Mouse (Mus musculus) embryonic facial prominence, embryonic 15.5 days (tissue): Measurements from ENCODE around the gene Sipa1l3. TPM values are rescaled to one million over a fixed set of nuclear protein-coding genes. Genes with fewer than 3 reads are reported as not detected.
A peak's percentile ranks its signal among the peaks of the same experiment; 100 is the strongest.

ENCODE experiments used
- ATAC-seq: fragments of 200-750 bp; cut with Nextera tagmentation; 2 replicates; pipeline ENCODE4 v1.8.0; 2017; ENCODE audit warnings: low read depth, moderate TSS enrichment; ENCODE audit not compliant: insufficient number of reproducible peaks, low FRiP score, low TSS enrichment
- H3K27ac ChIP-seq: fragments of 300-500 bp; sonication (generic); replicated peaks from 2 replicates; pipeline ENCODE4 v1.5.1; 2015; ENCODE audit warnings: mild to moderate bottlenecking, inconsistent platforms
- H3K27me3 ChIP-seq: fragments of 300-500 bp; sonication (generic); 2 replicates; pipeline ENCODE4 v1.6.1; 2015; ENCODE audit warnings: inconsistent platforms
- H3K36me3 ChIP-seq: fragments of 300-500 bp; sonication (generic); 2 replicates; pipeline ENCODE4 v1.6.1; 2015; ENCODE audit warnings: mild to moderate bottlenecking, inconsistent platforms
- H3K4me1 ChIP-seq: fragments of 300-500 bp; sonication (generic); 2 replicates; pipeline ENCODE4 v1.6.1; 2015; ENCODE audit warnings: inconsistent platforms
- H3K4me2 ChIP-seq: fragments of 300-500 bp; sonication (generic); replicated peaks from 2 replicates; pipeline ENCODE4 v1.6.1; 2015; ENCODE audit warnings: mild to moderate bottlenecking, inconsistent platforms
- H3K4me3 ChIP-seq: fragments of 300-500 bp; sonication (generic); replicated peaks from 2 replicates; pipeline ENCODE4 v1.5.1; 2015; ENCODE audit warnings: mild to moderate bottlenecking, inconsistent platforms
- H3K9ac ChIP-seq: fragments of 300-500 bp; sonication (generic); 2 replicates; pipeline ENCODE4 v1.6.1; 2015; ENCODE audit warnings: inconsistent platforms
- H3K9me3 ChIP-seq: fragments of 300-500 bp; sonication (generic); replicated peaks from 2 replicates; pipeline ENCODE4 v1.6.1; 2016; ENCODE audit warnings: inconsistent platforms
- WGBS: fragments of 180-500 bp; shearing (Covaris S2); methylation state at CpG from one replicate; pipeline ENCODE4 v1.1.7; 2015; 5-methylcytosine and 5-hydroxymethylcytosine counted together
- polyA plus RNA-seq: library from polyadenylated mRNA; unstranded; fragments of >200 nt; fragmentation: Nextera tagmentation; extraction: Ambion mirVana; gene quantifications from 2 replicates; pipeline ENCODE4 v1.2.1, GENCODE M21; 2015

Sipa1l3 gene
- polyA plus RNA-seq, 1 experiment from 2014 or later = 21.6 TPM

DNA sequence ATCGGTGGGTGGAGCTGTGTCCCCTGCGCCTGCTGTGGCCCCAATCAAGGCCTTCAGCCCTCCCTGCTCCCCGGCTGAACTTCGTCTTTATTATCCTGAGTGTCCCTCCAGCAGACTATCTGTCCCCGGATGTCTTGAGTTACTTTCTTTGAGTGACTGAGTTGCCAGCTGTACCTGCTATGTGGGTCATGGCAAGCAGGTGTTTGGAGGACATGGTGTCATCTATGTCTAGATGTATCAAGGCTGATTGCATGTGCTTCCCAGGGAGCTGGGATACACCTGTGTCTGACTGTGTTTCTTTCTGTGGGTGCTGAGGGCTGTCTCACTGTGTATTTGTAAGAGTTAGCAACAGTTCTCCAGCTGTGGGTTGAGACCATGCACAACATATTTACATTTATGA is 208.7 kb downstream of the Sipa1l3 start:
- H3K4me2 ChIP-seq = peak overlapping the region; percentile 95
- no peaks in the 10 kb centered on the region for H3K9me3 ChIP-seq
- WGBS = 10% methylated on average over 5 of the region's 5 CpGs
- H3K9ac ChIP-seq = peak overlapping the region; percentile 57; the same call in 1 of the 2 replicates
- H3K4me3 ChIP-seq = peak overlapping the region; percentile 50
- 0 out of 2 replicates have a peak overlapping the region, but pooled peaks have one; percentile 65 for H3K27ac ChIP-seq
- 0 out of 2 replicates have a peak, but pooled peaks cover 3% of the 10 kb centered on the region for H3K36me3 ChIP-seq
- peaks cover 6% of the 10 kb centered on the region; the same call in 1 of the 2 replicates for H3K27me3 ChIP-seq
- ATAC-seq = no peak
- peaks cover 70% of the 10 kb centered on the region for H3K4me1 ChIP-seq

DNA sequence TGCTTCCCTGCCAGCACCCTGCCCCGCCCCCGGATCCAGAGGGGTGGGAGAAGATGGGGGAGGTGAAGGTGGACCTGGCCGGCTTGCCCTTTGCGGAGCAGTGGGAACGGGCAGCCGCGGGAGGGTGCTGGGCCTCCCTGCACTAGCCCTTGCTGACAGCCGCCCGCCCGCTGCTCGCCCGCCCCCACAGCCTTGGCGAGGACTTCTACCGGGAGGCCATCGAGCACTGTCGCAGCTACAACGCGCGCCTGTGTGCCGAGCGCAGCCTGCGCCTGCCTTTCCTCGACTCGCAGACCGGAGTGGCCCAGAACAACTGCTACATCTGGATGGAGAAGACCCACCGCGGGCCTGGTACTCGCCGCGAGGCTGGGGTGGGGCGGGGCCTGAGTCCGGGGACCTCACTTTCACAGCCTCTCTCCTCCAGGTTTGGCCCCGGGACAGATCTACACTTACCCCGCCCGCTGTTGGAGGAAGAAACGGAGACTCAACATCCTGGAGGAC is 209.2 kb downstream of the Sipa1l3 start:
- H3K36me3 ChIP-seq = 0 out of 2 replicates have a peak, but pooled peaks cover 3% of the 10 kb centered on the region
- under 1% methylated on average over 36 of the region's 36 CpGs for WGBS
- H3K27ac ChIP-seq = peak overlapping the region; percentile 65; the same call in 1 of the 2 replicates
- peak overlapping the region; percentile 57 for H3K9ac ChIP-seq
- H3K9me3 ChIP-seq = no peaks in the 10 kb centered on the region
- H3K4me1 ChIP-seq = peaks cover 71% of the 10 kb centered on the region
- H3K4me2 ChIP-seq = peak overlapping the region; percentile 95
- peak overlapping the region; percentile 50 for H3K4me3 ChIP-seq
- ATAC-seq = no peak
- H3K27me3 ChIP-seq = peaks cover 6% of the 10 kb centered on the region; the same call in 1 of the 2 replicates

DNA sequence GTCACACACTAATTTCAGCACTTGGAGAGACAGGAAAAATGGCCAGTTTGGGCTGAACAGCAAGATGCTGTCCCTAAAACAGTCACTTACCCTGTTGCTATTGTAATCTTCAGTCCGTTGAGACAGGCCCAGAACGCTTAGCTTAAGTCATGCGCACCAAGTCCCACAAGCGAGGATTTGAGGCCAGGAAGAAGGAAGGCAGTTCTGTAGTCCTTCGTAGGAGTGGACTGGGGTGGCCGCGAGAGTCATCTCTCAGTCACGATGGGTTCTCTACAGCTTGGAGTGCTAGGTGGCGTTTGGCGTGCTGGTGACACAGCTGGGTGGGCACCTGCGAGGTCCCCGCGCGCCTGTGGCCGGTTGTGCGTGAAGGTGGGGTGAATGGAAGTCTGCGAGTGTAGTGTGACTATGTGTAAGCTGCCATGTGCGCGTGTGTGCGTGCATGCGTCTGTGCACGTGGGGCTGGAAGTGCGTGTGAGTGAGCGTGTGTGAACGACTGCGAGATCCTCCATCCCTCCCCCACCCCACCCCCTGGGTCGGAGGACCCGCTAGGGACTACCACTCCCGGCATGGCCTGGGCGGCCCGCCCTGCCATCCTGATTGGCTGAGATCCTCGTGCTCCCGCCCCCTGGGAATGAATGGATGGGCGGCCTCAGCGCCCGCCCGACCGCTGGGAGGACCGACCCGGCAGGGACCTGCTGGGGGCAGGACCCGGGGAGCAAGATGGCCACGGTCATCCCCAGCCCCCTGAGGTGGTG is 210.9 kb downstream of the Sipa1l3 start:
- Histone ChIP-seq H3K27me3 (peaks cover 6% of the 10 kb centered on the region; the same call in 1 of the 2 replicates), H3K9me3 (no peaks in the 10 kb centered on the region), H3K27ac (no peak overlapping the region), H3K9ac (peak overlapping the region; percentile 44), H3K4me1 (peaks cover 66% of the 10 kb centered on the region), H3K36me3 (0 out of 2 replicates have a peak, but pooled peaks cover 3% of the 10 kb centered on the region), H3K4me2 (peak overlapping the region; percentile 95), H3K4me3 (peak overlapping the region; percentile 70)
- WGBS = 2% methylated on average over 42 of the region's 42 CpGs
- peak; percentile 83 for ATAC-seq

DNA sequence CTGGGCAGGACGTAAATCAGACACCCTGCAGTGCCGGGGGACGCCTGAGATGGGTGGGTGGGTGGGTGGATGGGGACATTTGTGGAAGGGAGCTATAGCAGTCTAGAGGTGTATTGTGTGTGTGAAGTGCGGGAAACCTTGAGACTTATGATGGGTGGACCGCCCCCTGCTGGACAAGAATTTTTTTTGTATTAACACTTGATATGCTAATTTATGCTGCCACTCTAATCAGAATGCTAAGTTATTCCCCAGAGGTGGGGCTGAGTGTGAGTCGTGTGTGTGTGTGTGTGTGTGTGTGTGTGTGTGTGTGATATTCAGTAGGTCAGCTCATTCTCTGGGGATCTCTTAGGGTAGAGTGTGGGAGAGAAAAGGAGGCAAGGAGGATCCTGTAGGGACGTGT is 211.8 kb downstream of the Sipa1l3 start:
- Histone ChIP-seq H3K4me1 (peaks cover 66% of the 10 kb centered on the region), H3K4me2 (peak overlapping the region; percentile 95; the same call in 1 of the 2 replicates)
- 22% methylated on average over 7 of the region's 7 CpGs for WGBS

DNA sequence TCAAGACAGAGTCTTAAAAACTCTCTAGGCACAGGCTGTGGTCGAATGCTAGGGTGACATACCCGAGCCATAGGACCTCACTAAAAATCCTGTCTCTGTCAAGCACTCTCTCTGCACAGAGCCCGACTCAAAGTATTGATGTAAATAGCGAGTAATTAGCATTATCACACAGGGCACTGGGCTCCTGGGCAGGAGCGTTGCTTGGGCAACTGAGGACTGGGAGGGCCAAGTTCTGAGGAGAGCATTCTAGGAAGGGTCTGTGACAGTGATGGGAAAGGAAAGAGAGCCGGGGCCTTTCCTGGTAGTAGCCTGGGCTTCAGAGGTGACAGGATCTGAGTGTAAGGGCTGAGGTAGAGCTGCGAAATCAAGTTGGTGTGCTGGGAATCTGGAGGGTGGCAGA is 212.3 kb downstream of the Sipa1l3 start:
- Histone ChIP-seq H3K9me3 (no peaks in the 10 kb centered on the region), H3K4me2 (no peak overlapping the region), H3K27me3 (peaks cover 6% of the 10 kb centered on the region; the same call in 1 of the 2 replicates), H3K4me3 (no peak overlapping the region), H3K4me1 (peaks cover 68% of the 10 kb centered on the region), H3K27ac (no peak overlapping the region), H3K36me3 (no peaks in the 10 kb centered on the region), H3K9ac (no peak overlapping the region)
- WGBS = 53% methylated on average over 7 of the region's 7 CpGs
- no peak for ATAC-seq

More for the DNA sequence above, 211.8 kb downstream of the Sipa1l3 start:
- no peak overlapping the region for H3K27ac ChIP-seq
- no peaks in the 10 kb centered on the region for H3K9me3 ChIP-seq
- H3K9ac ChIP-seq = no peak overlapping the region
- ATAC-seq = no peak
- H3K27me3 ChIP-seq = peaks cover 6% of the 10 kb centered on the region; the same call in 1 of the 2 replicates
- H3K4me3 ChIP-seq = no peak overlapping the region
- H3K36me3 ChIP-seq = 0 out of 2 replicates have a peak, but pooled peaks cover 2% of the 10 kb centered on the region

DNA sequence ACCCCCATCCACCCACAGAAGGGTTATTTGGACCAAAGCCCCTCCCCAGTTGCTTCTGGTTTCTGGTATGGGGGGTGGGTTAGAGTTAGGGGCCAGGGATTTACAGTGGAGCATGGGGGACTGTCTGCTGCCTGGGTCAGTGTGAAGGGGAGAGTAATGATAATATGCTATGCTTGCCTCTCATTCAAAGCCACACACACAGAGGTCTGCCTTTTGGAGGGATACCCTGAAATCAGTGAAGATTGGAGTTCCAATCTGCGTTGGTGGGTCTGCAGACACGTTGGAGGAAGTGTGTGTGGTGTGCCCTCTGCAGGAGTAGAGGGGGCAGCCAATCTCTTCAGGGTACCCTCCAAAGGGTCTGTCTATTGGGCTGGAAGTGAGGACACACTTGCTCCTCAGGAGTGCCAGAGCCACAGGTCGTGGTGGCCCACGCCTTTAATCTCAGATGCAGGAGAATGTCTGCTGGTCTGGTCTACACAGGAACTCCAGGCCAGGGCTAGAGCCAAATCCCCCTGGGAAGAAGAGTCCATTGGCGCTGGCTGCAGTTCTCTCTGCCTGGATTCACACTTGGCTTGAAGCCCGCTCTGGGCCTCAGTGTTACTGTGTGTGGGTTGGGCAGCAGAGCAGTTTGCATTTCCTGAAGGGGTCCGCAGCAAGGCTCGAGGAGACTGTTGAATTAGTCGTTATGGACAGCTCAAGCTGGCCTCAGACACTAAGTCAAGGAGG is 213.0 kb downstream of the Sipa1l3 start:
- Histone ChIP-seq H3K4me2 (peak overlapping the region; percentile 96), H3K9ac (no peak overlapping the region), H3K27me3 (peaks cover 6% of the 10 kb centered on the region; the same call in 1 of the 2 replicates), H3K27ac (no peak overlapping the region), H3K4me3 (peak overlapping the region; percentile 54), H3K9me3 (no peaks in the 10 kb centered on the region), H3K4me1 (peaks cover 70% of the 10 kb centered on the region), H3K36me3 (no peaks in the 10 kb centered on the region)
- ATAC-seq = no peak
- WGBS = 35% methylated on average over 9 of the region's 9 CpGs

DNA sequence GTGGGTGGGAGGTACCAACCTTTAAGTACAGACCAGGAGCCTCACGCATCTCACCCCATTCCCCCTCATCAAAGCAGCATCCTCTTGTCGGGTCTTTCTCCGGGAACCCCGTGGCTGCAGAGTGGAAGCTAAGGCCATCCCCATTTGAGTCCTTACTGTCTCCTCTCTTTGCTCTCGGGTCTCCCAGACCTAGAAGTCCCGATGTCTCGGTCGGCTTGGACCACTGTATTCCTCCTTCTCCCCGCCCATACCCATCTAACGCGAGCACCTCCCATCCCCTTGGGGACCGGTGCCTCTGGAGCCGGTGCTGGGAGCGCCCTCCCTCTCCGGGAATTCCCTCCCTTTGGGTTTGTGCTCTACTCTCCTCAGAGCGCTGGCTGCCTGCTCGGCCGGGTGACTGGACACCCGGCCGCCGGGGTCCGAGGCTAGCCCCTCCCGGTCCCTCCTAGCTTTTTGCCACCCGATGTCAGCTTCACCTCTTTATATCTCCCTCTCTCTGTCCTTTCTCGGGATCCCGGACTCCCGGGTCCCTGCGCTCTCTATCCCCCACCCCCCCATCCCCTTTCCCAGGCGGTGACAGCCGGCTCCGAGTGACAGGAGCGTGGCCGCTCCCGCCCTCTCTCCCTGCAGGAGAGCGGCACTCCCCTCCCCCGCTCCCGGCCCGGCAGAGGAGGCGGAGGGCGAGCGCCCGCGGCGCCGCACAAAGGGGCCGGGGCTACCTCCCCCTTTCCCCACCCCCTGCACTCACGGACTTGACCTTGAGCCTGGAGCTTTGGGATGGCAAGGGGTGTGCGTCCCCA is 213.8 kb downstream of the Sipa1l3 start:
- peaks cover 65% of the 10 kb centered on the region for H3K4me1 ChIP-seq
- no peaks in the 10 kb centered on the region for H3K36me3 ChIP-seq
- H3K4me2 ChIP-seq = peak overlapping the region; percentile 96
- H3K4me3 ChIP-seq = peak overlapping the region; percentile 54
- WGBS = under 1% methylated on average over 48 of the region's 48 CpGs
- no peaks in the 10 kb centered on the region for H3K9me3 ChIP-seq
- peak overlapping the region; percentile 37 for H3K9ac ChIP-seq
- no peak for ATAC-seq
- no peak overlapping the region for H3K27ac ChIP-seq
- H3K27me3 ChIP-seq = peaks cover 6% of the 10 kb centered on the region; the same call in 1 of the 2 replicates

DNA sequence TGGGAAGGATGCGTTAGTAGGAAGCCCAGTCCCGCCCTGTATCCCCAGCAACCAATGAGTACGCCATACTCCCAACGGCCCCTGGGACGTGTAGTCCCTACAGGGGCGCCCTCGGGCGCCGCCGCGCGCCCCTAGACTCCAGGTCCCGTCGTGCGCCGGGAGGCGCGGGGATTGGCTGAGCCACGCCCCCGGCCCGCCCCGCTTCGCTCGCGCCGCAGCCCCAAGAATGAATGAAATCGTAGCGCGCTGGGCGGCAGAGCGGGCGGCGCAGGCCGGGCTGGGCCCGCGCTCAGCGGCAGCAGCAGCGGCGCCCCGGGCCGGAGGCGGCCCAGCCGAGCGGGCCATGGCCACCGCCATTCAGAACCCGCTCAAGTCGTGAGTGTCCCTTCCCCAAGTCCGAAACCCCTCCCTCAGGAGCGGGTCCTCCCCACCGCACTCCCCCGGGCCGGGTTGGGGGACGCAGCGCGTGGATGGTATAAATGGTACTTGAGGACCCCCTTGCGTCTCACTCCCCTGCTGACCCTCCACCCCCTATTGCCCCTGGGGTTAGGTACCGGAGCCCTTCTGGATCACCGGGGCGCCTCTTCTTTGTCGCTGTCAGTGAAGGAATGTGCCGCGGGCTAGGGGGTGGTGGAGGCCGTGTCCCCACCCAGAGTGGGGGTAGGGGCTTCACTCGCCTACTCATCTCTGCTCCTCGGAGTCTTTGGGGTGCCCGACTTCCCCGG is 214.5 kb downstream of the Sipa1l3 start, which contains the start of gene Dpf1:
Dpf1 (plus strand) TSS at position 214 of the 725 bp plus-strand sequence.
- H3K4me2 ChIP-seq = peak within 1 kb of the TSS; percentile 96
- no peak within 1 kb of the TSS for H3K27ac ChIP-seq
- H3K9me3 ChIP-seq = no peaks in the 10 kb centered on the region
- H3K36me3 ChIP-seq = no peaks in the 10 kb centered on the region
- H3K27me3 ChIP-seq = peaks cover 6% of the 10 kb centered on the region; the same call in 1 of the 2 replicates
- H3K9ac ChIP-seq = peak within 1 kb of the TSS; percentile 37
- H3K4me1 ChIP-seq = peaks cover 57% of the 10 kb centered on the region
- peak within 1 kb of the TSS; percentile 54 for H3K4me3 ChIP-seq
- under 1% methylated on average over 66 of the region's 67 CpGs for WGBS
- peak; percentile 83 for ATAC-seq

DNA sequence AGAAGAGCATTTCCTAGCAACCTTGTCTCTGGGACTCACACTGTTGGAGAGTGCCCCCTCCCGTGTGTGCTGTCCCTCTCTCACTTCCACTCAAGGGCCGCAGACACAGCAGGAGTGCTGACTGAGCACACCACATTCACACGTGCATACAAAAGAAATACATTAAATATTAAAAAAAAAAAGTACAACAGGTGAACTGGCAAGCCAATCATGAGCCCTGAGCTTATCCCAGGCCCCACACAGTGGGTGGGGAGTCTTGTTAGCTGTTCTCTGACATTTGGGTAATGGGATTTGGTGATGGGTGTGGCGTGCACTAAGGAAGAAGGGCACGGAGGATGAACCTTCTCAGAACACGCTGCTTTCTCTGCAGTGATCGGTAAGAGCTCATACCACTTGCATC is 215.8 kb downstream of the Sipa1l3 start:
- no peak overlapping the region for H3K27ac ChIP-seq
- no peak overlapping the region for H3K9ac ChIP-seq
- 62% methylated on average over 7 of the region's 7 CpGs for WGBS
- H3K9me3 ChIP-seq = no peaks in the 10 kb centered on the region
- H3K4me1 ChIP-seq = peaks cover 45% of the 10 kb centered on the region
- H3K4me2 ChIP-seq = no peak overlapping the region
- H3K36me3 ChIP-seq = no peaks in the 10 kb centered on the region
- no peak overlapping the region for H3K4me3 ChIP-seq
- H3K27me3 ChIP-seq = peaks cover 6% of the 10 kb centered on the region; the same call in 1 of the 2 replicates
- ATAC-seq = no peak

DNA sequence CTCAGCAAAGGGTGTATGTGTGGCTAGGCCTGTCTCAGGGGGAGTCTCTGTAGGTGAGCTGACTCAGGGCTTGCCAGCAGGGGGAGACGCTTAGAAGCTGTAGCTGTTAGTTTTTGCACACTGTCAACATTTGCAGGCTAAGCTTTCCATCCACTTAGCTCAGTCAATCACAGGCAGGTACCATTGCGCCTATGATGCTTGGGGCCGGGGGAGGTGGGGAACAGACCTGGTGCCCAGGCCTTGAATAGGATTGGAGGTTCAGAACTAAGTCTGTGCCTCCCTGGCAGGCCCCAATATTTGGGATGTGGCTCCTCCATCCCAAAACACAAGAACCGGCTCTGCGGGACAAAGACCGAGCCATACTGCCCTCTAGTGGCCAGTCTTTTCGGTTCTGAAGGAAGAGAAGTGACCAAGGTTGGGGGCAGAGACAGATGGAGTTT is 217.3 kb downstream of the Sipa1l3 start:
- no peaks in the 10 kb centered on the region for H3K9me3 ChIP-seq
- ATAC-seq = no peak
- H3K9ac ChIP-seq = no peak overlapping the region
- H3K27ac ChIP-seq = no peak overlapping the region
- H3K4me3 ChIP-seq = no peak overlapping the region
- H3K4me2 ChIP-seq = peak overlapping the region; percentile 37; the same call in 1 of the 2 replicates
- WGBS = 4% methylated on average over 7 of the region's 7 CpGs
- peaks cover 6% of the 10 kb centered on the region; the same call in 1 of the 2 replicates for H3K27me3 ChIP-seq
- H3K4me1 ChIP-seq = peaks cover 32% of the 10 kb centered on the region
- H3K36me3 ChIP-seq = no peaks in the 10 kb centered on the region
